ENCODE assay signal across 10 mouse cellular contexts in the genomic region with DNA sequence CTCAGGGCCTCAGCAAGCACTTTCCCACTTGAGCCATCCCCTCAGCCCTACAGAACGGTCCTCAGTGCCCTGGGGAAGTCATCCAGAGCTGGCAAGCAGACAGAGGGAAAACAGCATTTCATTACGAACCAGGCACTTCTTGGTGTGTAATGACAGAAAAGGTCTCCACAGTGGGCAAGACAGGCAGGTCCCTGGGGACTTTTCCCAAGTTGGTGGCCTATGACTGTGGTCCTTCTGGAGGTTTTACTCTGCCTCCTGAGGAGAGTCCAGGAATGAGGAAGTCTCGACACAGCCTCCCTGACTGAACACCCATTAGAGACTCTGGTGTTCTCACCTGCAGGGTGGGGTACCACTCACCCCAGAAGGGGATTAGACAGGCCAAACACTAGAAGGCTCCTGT. TPM values are rescaled to one million over a fixed set of nuclear protein-coding genes. Genes with fewer than 3 reads are reported as not detected.
DNase-seq lines count a peak whose midpoint lies in the region; ATAC-seq lines count a peak whose summit lies in the region.
"Had no signal": no experiment of that assay in that cellular context is flagged by ENCODE, and none has a peak within 500 bp of the region (broad histone marks: within the 10 kb centered on the region; RNA-seq: fewer than 3 reads in every experiment).

No protein-coding gene starts in this region.

- no peaks in the 10 kb centered on the region for H3K27me3 ChIP-seq in heart, embryonic 13.5 days (replicated peaks)
- H3K27me3 ChIP-seq in embryonic facial prominence, embryonic 13.5 days, result no peaks in the 10 kb centered on the region
- no peaks in the 10 kb centered on the region for H3K27me3 ChIP-seq in liver, embryonic 13.5 days
- H3K27me3 ChIP-seq: Patski had no signal

- no peak overlapping the region for H3K4me3 ChIP-seq in heart, embryonic 13.5 days
- H3K4me3 ChIP-seq in embryonic facial prominence, embryonic 13.5 days, result no peak overlapping the region
- H3K4me3 ChIP-seq in liver, embryonic 13.5 days (replicated peaks), result no peak overlapping the region

- peaks cover 84% of the 10 kb centered on the region for H3K4me1 ChIP-seq in heart, embryonic 13.5 days
- peaks cover 79% of the 10 kb centered on the region for H3K4me1 ChIP-seq in embryonic facial prominence, embryonic 13.5 days
- peaks cover 79% of the 10 kb centered on the region for H3K4me1 ChIP-seq in liver, embryonic 13.5 days (replicated peaks)

- 68% methylated on average over 3 of the region's 3 CpGs for WGBS in heart, embryonic 13.5 days
- WGBS in embryonic facial prominence, embryonic 13.5 days, result 57% methylated on average over 3 of the region's 3 CpGs
- 70% methylated on average over 3 of the region's 3 CpGs for WGBS in liver, embryonic 13.5 days (ENCODE audit: insufficient replicate concordance)

- intact Hi-C loops in heart, postnatal 25 days (cut with DNase I), result loop anchor here (2.0 kb wide), 1 partner anchor 15 kb away; no protein-coding TSS in a partner anchor

- DNase-seq in heart, postnatal 25 days (ENCODE audit: low spot score), result no peak
- DNase-seq in 3T3-L1 (ENCODE audit: low read depth, low spot score), result peak; percentile 31
- no peak for DNase-seq in liver, embryonic 13.5 days
- DNase-seq in layer of hippocampus, adult 8-10 months (ENCODE audit: low spot score in 2 of 2), result no peak
- no peak for DNase-seq in gastrocnemius, postnatal 25 days
- DNase-seq in gastrocnemius, adult 18-20 months (ENCODE audit: low spot score), result no peak
- DNase-seq: cerebellum, postnatal 14 days had no signal

- H3K27ac ChIP-seq in heart, embryonic 13.5 days (replicated peaks), result peak overlapping the region; percentile 89
- H3K27ac ChIP-seq in embryonic facial prominence, embryonic 13.5 days, result peak overlapping the region; percentile 89
- peak overlapping the region; percentile 39; the same call in 1 of the 2 replicates for H3K27ac ChIP-seq in liver, embryonic 13.5 days

- no peaks in the 10 kb centered on the region for H3K9me3 ChIP-seq in heart, embryonic 13.5 days
- no peaks in the 10 kb centered on the region for H3K9me3 ChIP-seq in embryonic facial prominence, embryonic 13.5 days
- H3K9me3 ChIP-seq in liver, embryonic 13.5 days (replicated peaks), result no peaks in the 10 kb centered on the region

- ATAC-seq in heart, embryonic 13.5 days (ENCODE audit: extremely low read depth, insufficient number of reproducible peaks, low FRiP score, low TSS enrichment), result no peak
- ATAC-seq in embryonic facial prominence, embryonic 13.5 days (ENCODE audit: insufficient number of reproducible peaks, insufficient read depth, low FRiP score, low TSS enrichment, low read depth), result no peak
- no peak for ATAC-seq in liver, embryonic 13.5 days (ENCODE audit: low read depth)
- ATAC-seq: Patski had no signal

- no peak overlapping the region for H3K4me2 ChIP-seq in heart, embryonic 13.5 days
- no peak overlapping the region for H3K4me2 ChIP-seq in embryonic facial prominence, embryonic 13.5 days
- H3K4me2 ChIP-seq in liver, embryonic 13.5 days, result no peak overlapping the region

- peaks cover 66% of the 10 kb centered on the region for H3K36me3 ChIP-seq in heart, embryonic 13.5 days
- peaks cover 36% of the 10 kb centered on the region for H3K36me3 ChIP-seq in embryonic facial prominence, embryonic 13.5 days
- H3K36me3 ChIP-seq in liver, embryonic 13.5 days, result peaks cover 94% of the 10 kb centered on the region

- peak overlapping the region; percentile 73 for H3K9ac ChIP-seq in heart, embryonic 13.5 days
- no peak overlapping the region; the same call in 1 of the 2 replicates for H3K9ac ChIP-seq in embryonic facial prominence, embryonic 13.5 days
- H3K9ac ChIP-seq in liver, embryonic 13.5 days, result peak overlapping the region; percentile 36; the same call in 1 of the 2 replicates

RNA-seq across cellular contexts. Expression of a gene that starts 25.0 kb away (rescaled TPM):
- polyA plus RNA-seq in heart, embryonic 13.5 days (2015; fragmentation: Nextera tagmentation; extraction: Ambion mirVana), result 41.5 and 42.4 TPM in 2 replicates
- 10 to 100 TPM; 44.5 to 48.7 TPM for total RNA-seq in heart, postnatal 25 days (2021)
- 61.4 and 62.3 TPM in 2 replicates for polyA plus RNA-seq in embryonic facial prominence, embryonic 13.5 days (2015; fragmentation: Nextera tagmentation; extraction: Ambion mirVana)
- polyA plus RNA-seq in liver, embryonic 13.5 days (2015; fragmentation: Nextera tagmentation; extraction: Ambion mirVana), result 26.5 and 28.3 TPM in 2 replicates
- 100 to 1,000 TPM; 128 to 162 (median 147) TPM for total RNA-seq in layer of hippocampus, adult 8-10 months (2022)
- 10 to 100 TPM; 17.1 to 18.4 TPM for total RNA-seq in gastrocnemius, postnatal 25 days (2021)
- total RNA-seq in gastrocnemius, adult 18-20 months (2021), result 10 to 100 TPM; 16.4 to 17.2 TPM

Comparison
In these comparisons a context has a peak if more than half of its experiments do, and no peak if none do; other contexts are left out.
1. H3K27ac ChIP-seq: peak in every context shown above with its lines; median percentile 89 in heart, embryonic 13.5 days; 89 in embryonic facial prominence, embryonic 13.5 days; 39 in liver, embryonic 13.5 days.